Mouse (Mus musculus): ENCODE measurements around the gene Slc39a11. TPM values are rescaled to one million over a fixed set of nuclear protein-coding genes. Genes with fewer than 3 reads are reported as not detected.

Slc39a11 gene
- polyA plus RNA-seq, 1 experiment = 6.5 TPM

- Histone ChIP-seq H3K27ac (replicated peaks; ENCODE audit: low read depth, low read length) (no peak overlapping the region), H3K4me1 (ENCODE audit: control insufficient read depth, insufficient read depth, insufficient read length, low read length) (no peaks in the 10 kb centered on the region), H3K4me3 (ENCODE audit: insufficient read depth, low read depth, low read length) (no peak overlapping the region)
Observed at GRCm38 (mm10) chr11:113258016-113258415, 391.9 kb downstream of the Slc39a11 start.

GRCm38 (mm10) chr11:113254653-113255052 lies 395.2 kb downstream of the Slc39a11 start:
- no peaks in the 10 kb centered on the region for H3K4me1 ChIP-seq (ENCODE audit: control insufficient read depth, insufficient read depth, insufficient read length, low read length)
- no peak overlapping the region for H3K4me3 ChIP-seq (ENCODE audit: insufficient read depth, low read depth, low read length)
- H3K27ac ChIP-seq (replicated peaks; ENCODE audit: low read depth, low read length) = no peak overlapping the region

- no peak overlapping the region for H3K27ac ChIP-seq (replicated peaks; ENCODE audit: low read depth, low read length)
- no peaks in the 10 kb centered on the region for H3K4me1 ChIP-seq (ENCODE audit: control insufficient read depth, insufficient read depth, insufficient read length, low read length)
- H3K4me3 ChIP-seq (ENCODE audit: insufficient read depth, low read depth, low read length) = no peak overlapping the region
Observed at GRCm38 (mm10) chr11:113253169-113253568, 396.7 kb downstream of the Slc39a11 start.

- Histone ChIP-seq H3K4me1 (ENCODE audit: control insufficient read depth, insufficient read depth, insufficient read length, low read length) (no peaks in the 10 kb centered on the region), H3K4me3 (ENCODE audit: insufficient read depth, low read depth, low read length) (no peak overlapping the region), H3K27ac (replicated peaks; ENCODE audit: low read depth, low read length) (no peak overlapping the region)
Observed at GRCm38 (mm10) chr11:113251172-113251571, 398.7 kb downstream of the Slc39a11 start.

GRCm38 (mm10) chr11:113246475-113246874 lies 403.4 kb downstream of the Slc39a11 start:
- Histone ChIP-seq H3K4me3 (ENCODE audit: insufficient read depth, low read depth, low read length) (no peak overlapping the region), H3K4me1 (ENCODE audit: control insufficient read depth, insufficient read depth, insufficient read length, low read length) (no peaks in the 10 kb centered on the region), H3K27ac (replicated peaks; ENCODE audit: low read depth, low read length) (no peak overlapping the region)

- no peaks in the 10 kb centered on the region for H3K4me1 ChIP-seq (ENCODE audit: control insufficient read depth, insufficient read depth, insufficient read length, low read length)
- H3K4me3 ChIP-seq (ENCODE audit: insufficient read depth, low read depth, low read length) = no peak overlapping the region
- no peak overlapping the region for H3K27ac ChIP-seq (replicated peaks; ENCODE audit: low read depth, low read length)
Observed at GRCm38 (mm10) chr11:113245666-113246065, 404.2 kb downstream of the Slc39a11 start.

- H3K27ac ChIP-seq (replicated peaks; ENCODE audit: low read depth, low read length) = no peak overlapping the region
- H3K4me3 ChIP-seq (ENCODE audit: insufficient read depth, low read depth, low read length) = no peak overlapping the region
- H3K4me1 ChIP-seq (ENCODE audit: control insufficient read depth, insufficient read depth, insufficient read length, low read length) = no peaks in the 10 kb centered on the region
Observed at GRCm38 (mm10) chr11:113234432-113234831, 415.4 kb downstream of the Slc39a11 start.

- H3K4me1 ChIP-seq (ENCODE audit: control insufficient read depth, insufficient read depth, insufficient read length, low read length) = no peaks in the 10 kb centered on the region
- H3K4me3 ChIP-seq (ENCODE audit: insufficient read depth, low read depth, low read length) = no peak overlapping the region
Observed at GRCm38 (mm10) chr11:113232049-113232448, 417.8 kb downstream of the Slc39a11 start.

GRCm38 (mm10) chr11:113230410-113231132 lies 419.3 kb downstream of the Slc39a11 start:
- no peaks in the 10 kb centered on the region for H3K4me1 ChIP-seq (ENCODE audit: control insufficient read depth, insufficient read depth, insufficient read length, low read length)
- no peak overlapping the region for H3K4me3 ChIP-seq (ENCODE audit: insufficient read depth, low read depth, low read length)
- H3K27ac ChIP-seq (replicated peaks; ENCODE audit: low read depth, low read length) = no peak overlapping the region

More at GRCm38 (mm10) chr11:113232049-113232448, 417.8 kb downstream of the Slc39a11 start:
- no peak overlapping the region for H3K27ac ChIP-seq (replicated peaks; ENCODE audit: low read depth, low read length)

- H3K27ac ChIP-seq (replicated peaks; ENCODE audit: low read depth, low read length) = no peak overlapping the region
- H3K4me1 ChIP-seq (ENCODE audit: control insufficient read depth, insufficient read depth, insufficient read length, low read length) = no peaks in the 10 kb centered on the region
- no peak overlapping the region for H3K4me3 ChIP-seq (ENCODE audit: insufficient read depth, low read depth, low read length)
Observed at GRCm38 (mm10) chr11:113225748-113226147, 424.1 kb downstream of the Slc39a11 start.

- Histone ChIP-seq H3K27ac (replicated peaks; ENCODE audit: low read depth, low read length) (no peak overlapping the region), H3K4me1 (ENCODE audit: control insufficient read depth, insufficient read depth, insufficient read length, low read length) (no peaks in the 10 kb centered on the region), H3K4me3 (ENCODE audit: insufficient read depth, low read depth, low read length) (no peak overlapping the region)
Observed at GRCm38 (mm10) chr11:113223756-113224323, 426.0 kb downstream of the Slc39a11 start.

GRCm38 (mm10) chr11:113221267-113222195 lies 428.3 kb downstream of the Slc39a11 start:
- no peak overlapping the region for H3K4me3 ChIP-seq (ENCODE audit: insufficient read depth, low read depth, low read length)
- H3K27ac ChIP-seq (replicated peaks; ENCODE audit: low read depth, low read length) = no peak overlapping the region
- no peaks in the 10 kb centered on the region for H3K4me1 ChIP-seq (ENCODE audit: control insufficient read depth, insufficient read depth, insufficient read length, low read length)

GRCm38 (mm10) chr11:113220649-113221048 lies 429.2 kb downstream of the Slc39a11 start:
- Histone ChIP-seq H3K4me1 (ENCODE audit: control insufficient read depth, insufficient read depth, insufficient read length, low read length) (no peaks in the 10 kb centered on the region), H3K4me3 (ENCODE audit: insufficient read depth, low read depth, low read length) (no peak overlapping the region), H3K27ac (replicated peaks; ENCODE audit: low read depth, low read length) (no peak overlapping the region)

- no peak overlapping the region for H3K27ac ChIP-seq (replicated peaks; ENCODE audit: low read depth, low read length)
- H3K4me1 ChIP-seq (ENCODE audit: control insufficient read depth, insufficient read depth, insufficient read length, low read length) = no peaks in the 10 kb centered on the region
- H3K4me3 ChIP-seq (ENCODE audit: insufficient read depth, low read depth, low read length) = no peak overlapping the region
Observed at GRCm38 (mm10) chr11:113214741-113215140, 435.1 kb downstream of the Slc39a11 start.

- no peak overlapping the region for H3K4me3 ChIP-seq (ENCODE audit: insufficient read depth, low read depth, low read length)
- no peak overlapping the region for H3K27ac ChIP-seq (replicated peaks; ENCODE audit: low read depth, low read length)
Observed at GRCm38 (mm10) chr11:113212390-113213025, 437.4 kb downstream of the Slc39a11 start.

More at GRCm38 (mm10) chr11:113212390-113213025, 437.4 kb downstream of the Slc39a11 start:
- peaks cover 4% of the 10 kb centered on the region for H3K4me1 ChIP-seq (ENCODE audit: control insufficient read depth, insufficient read depth, insufficient read length, low read length)

Measured in brown adipose tissue, adult 24 weeks (tissue).